Mouse (Mus musculus) forebrain, postnatal 0 days (tissue): ENCODE data around the gene Cox8c. TPM values are rescaled to one million over a fixed set of nuclear protein-coding genes. Genes with fewer than 3 reads are reported as not detected.

ENCODE experiments used
- ATAC-seq: fragments of 200-750 bp; cut with Nextera tagmentation; 2 replicates; pipeline ENCODE4 v1.8.0; 2017; ENCODE audit warnings: mild to moderate bottlenecking, moderate library complexity
- DNase-seq: peaks from one replicate; pipeline ENCODE4 v3.0.0-alpha.2; 2015
- H3K27ac ChIP-seq: fragments of 300-500 bp; sonication (generic); 2 replicates; pipeline ENCODE4 v1.5.1; 2014; ENCODE audit warnings: low read depth, mild to moderate bottlenecking, antibody characterized with exemption, low read length, moderate library complexity, mixed read lengths
- H3K27me3 ChIP-seq: fragments of 300-500 bp; sonication (generic); 2 replicates; pipeline ENCODE4 v1.6.1; 2014; ENCODE audit warnings: mild to moderate bottlenecking, low read length, mixed read lengths; ENCODE audit not compliant: insufficient read depth
- H3K36me3 ChIP-seq: fragments of 300-500 bp; sonication (generic); 2 replicates; pipeline ENCODE4 v1.6.1; 2014; ENCODE audit warnings: mild to moderate bottlenecking, moderate library complexity; ENCODE audit not compliant: insufficient read depth
- H3K4me1 ChIP-seq: fragments of 300-500 bp; sonication (generic); 2 replicates; pipeline ENCODE4 v1.6.1; 2014; ENCODE audit warnings: antibody characterized with exemption; ENCODE audit not compliant: insufficient read depth
- H3K4me2 ChIP-seq: fragments of 300-500 bp; sonication (generic); 2 replicates; pipeline ENCODE4 v1.6.1; 2014; ENCODE audit warnings: low read depth, mild to moderate bottlenecking, moderate library complexity
- H3K4me3 ChIP-seq: fragments of 300-500 bp; sonication (generic); 2 replicates; pipeline ENCODE4 v1.5.1; 2014; ENCODE audit warnings: low read depth, low read length, mixed read lengths
- H3K9ac ChIP-seq: fragments of 300-500 bp; sonication (generic); 2 replicates; pipeline ENCODE4 v1.6.1; 2014; ENCODE audit warnings: mild to moderate bottlenecking
- H3K9me3 ChIP-seq: fragments of 300-500 bp; sonication (generic); 2 replicates; pipeline ENCODE4 v1.6.1; 2016; ENCODE audit warnings: low read length
- CTCF ChIP-seq: sonication (generic); IDR thresholded peaks from 2 replicates; pipeline ENCODE4 v1.5.1; 2016; ENCODE audit warnings: antibody characterized with exemption, control low read depth, low read depth
- WGBS: fragments of 180-500 bp; shearing (Covaris S2); extraction: QIAGEN DNeasy Blood & Tissue Kit; methylation state at CpG from one replicate; pipeline ENCODE4 v1.1.7; 2014; 5-methylcytosine and 5-hydroxymethylcytosine counted together
- polyA plus RNA-seq: library from polyadenylated mRNA; unstranded; fragments of >200 nt; fragmentation: Nextera tagmentation; extraction: Ambion mirVana; gene quantifications from 2 replicates; pipeline ENCODE4 v1.2.1, GENCODE M21; 2015
- total RNA-seq: library from RNA; depleted of rRNA; stranded (reverse); fragments of >200 nt; gene quantifications from 2 replicates; pipeline ENCODE4 v1.2.3, GENCODE M21; 2014

Gene Cox8c
- total and polyA plus RNA-seq, 2 experiments from 2014 or later = not detected

DNA sequence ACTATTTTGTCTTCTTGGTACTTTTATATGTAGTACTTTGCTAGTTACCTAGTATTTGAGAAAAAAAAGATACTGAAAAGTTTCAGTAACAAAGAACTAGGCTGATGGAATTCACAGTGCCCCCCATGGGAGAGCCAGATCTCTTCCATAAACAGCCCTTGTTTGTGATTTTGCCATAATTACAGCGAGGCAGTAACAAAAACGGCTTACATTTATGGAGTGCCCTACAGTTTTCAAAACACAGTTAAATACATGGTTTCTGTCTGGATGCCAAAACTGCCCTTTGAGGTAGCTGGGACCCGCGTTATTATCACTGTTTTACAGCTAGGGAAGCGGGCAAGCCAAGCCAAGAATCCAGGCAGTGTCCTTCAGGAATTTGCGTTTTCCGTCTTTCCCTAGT is 20.2 kb upstream of the Cox8c start:
- peak overlapping the region; percentile 86 for H3K9ac ChIP-seq
- no peak for TF ChIP-seq CTCF
- H3K4me1 ChIP-seq = peaks cover 12% of the 10 kb centered on the region
- H3K4me2 ChIP-seq = peak overlapping the region; percentile 56
- H3K27ac ChIP-seq = peak overlapping the region; percentile 93
- no peaks in the 10 kb centered on the region for H3K9me3 ChIP-seq
- ATAC-seq (no peak), DNase-seq (no peak)
- H3K27me3 ChIP-seq = no peaks in the 10 kb centered on the region
- WGBS = 9% methylated on average over 7 of the region's 7 CpGs
- H3K4me3 ChIP-seq = peak overlapping the region; percentile 96
- no peaks in the 10 kb centered on the region for H3K36me3 ChIP-seq

DNA sequence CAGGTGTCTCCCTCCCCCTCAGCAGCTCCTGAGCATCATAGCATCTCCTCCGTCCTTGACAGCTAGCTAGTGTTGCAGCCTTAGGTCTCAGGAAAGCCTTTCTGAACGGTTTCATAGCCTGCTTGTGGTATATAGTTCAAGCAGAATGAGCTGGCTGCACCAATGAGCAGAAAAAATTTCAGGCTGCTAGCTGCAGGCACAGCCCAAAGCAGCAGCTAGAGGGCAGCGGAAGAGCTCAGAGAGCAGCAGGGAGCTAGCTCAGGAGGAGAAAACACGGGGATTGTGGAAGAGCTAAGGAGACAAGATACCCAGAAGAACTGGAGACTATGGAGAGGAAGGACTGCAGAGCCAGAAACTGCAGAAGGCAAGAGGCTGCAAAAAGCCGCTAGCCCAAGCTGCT is 13.4 kb upstream of the Cox8c start:
- Histone ChIP-seq H3K36me3 (no peaks in the 10 kb centered on the region), H3K27me3 (no peaks in the 10 kb centered on the region), H3K4me1 (no peaks in the 10 kb centered on the region), H3K4me2 (no peak overlapping the region), H3K9me3 (no peaks in the 10 kb centered on the region), H3K9ac (no peak overlapping the region), H3K4me3 (no peak overlapping the region), H3K27ac (no peak overlapping the region)
- WGBS = 17% methylated on average over 5 of the region's 5 CpGs
- peak; percentile 91 for TF ChIP-seq CTCF
- DNase-seq (peak; percentile 85), ATAC-seq (peak; percentile 94)

DNA sequence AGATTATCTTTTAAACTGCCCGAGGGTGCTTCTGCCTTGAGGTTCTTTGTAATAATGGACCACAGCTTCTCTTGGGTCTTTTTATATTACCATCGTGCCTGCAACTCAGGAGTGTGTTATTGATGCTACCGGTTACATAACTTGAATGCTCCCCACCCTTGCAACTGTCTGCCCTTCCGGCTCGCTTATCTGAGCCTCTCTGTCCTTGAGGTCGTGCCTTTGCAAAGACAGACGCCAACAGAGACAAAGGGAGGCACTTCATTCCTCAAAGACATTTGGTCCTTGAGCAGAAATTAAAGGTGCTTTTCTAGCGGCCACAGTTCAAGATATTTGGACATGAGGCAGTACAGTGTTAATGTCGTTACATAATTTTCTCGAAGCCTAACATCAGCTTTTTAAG is 11.8 kb upstream of the Cox8c start:
- DNase-seq (no peak), ATAC-seq (no peak)
- no peaks in the 10 kb centered on the region for H3K27me3 ChIP-seq
- no peaks in the 10 kb centered on the region for H3K4me1 ChIP-seq
- H3K4me3 ChIP-seq = no peak overlapping the region
- no peaks in the 10 kb centered on the region for H3K9me3 ChIP-seq
- H3K9ac ChIP-seq = no peak overlapping the region
- WGBS = 43% methylated on average over 10 of the region's 10 CpGs
- H3K27ac ChIP-seq = no peak overlapping the region
- no peak overlapping the region for H3K4me2 ChIP-seq
- TF ChIP-seq CTCF = no peak
- H3K36me3 ChIP-seq = no peaks in the 10 kb centered on the region

DNA sequence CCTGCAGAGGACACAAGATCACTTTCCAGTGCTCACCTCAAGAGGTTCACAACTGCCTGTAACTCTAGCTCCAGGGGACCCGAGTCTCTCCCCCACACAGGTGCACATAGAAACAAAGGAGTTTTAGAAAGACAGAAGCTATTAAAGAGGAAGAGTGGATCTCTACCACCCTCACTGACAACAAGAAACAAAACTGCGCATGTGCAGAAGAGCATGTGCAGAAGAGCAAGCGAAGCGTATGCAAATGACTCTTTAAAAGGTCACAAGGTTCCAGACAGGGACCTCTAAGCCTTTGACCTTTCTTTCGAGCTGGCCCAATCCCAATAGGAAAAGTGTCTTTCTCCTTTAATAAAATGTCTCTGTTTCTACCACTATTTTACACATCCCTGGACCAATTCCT is 10.5 kb upstream of the Cox8c start:
- Histone ChIP-seq H3K4me2 (no peak overlapping the region), H3K27me3 (no peaks in the 10 kb centered on the region), H3K9ac (no peak overlapping the region), H3K27ac (no peak overlapping the region), H3K4me1 (no peaks in the 10 kb centered on the region), H3K9me3 (no peaks in the 10 kb centered on the region), H3K36me3 (no peaks in the 10 kb centered on the region), H3K4me3 (no peak overlapping the region)
- 42% methylated on average over 5 of the region's 5 CpGs for WGBS
- TF ChIP-seq CTCF = no peak
- ATAC-seq = no peak
- DNase-seq = no peak

DNA sequence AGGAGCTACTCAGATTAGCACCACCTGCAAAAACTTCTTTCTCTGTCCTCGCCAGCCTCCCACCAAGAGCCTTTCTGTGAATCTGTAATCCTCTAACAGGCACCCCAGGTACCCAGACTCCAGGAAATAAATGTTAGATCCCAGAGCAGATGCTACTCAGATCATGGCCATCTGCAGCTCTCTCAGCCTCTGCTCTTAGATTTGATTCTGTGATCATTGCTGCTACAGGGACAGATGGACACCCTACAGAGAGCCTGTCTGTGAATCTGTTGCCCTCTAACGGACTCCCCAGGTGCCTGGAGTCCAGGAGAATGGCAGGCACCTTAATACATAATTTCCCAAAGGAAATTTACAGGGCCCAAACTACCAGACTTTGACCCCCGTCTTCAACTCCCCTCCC is 9.1 kb downstream of the Cox8c start:
- no peak overlapping the region for H3K9ac ChIP-seq
- no peak for DNase-seq
- no peaks in the 10 kb centered on the region for H3K27me3 ChIP-seq
- no peak overlapping the region for H3K4me3 ChIP-seq
- H3K4me2 ChIP-seq = no peak overlapping the region
- TF ChIP-seq CTCF = no peak
- no peak overlapping the region for H3K27ac ChIP-seq
- H3K36me3 ChIP-seq = no peaks in the 10 kb centered on the region
- no peaks in the 10 kb centered on the region for H3K4me1 ChIP-seq
- 41% methylated on average over 3 of the region's 3 CpGs for WGBS
- ATAC-seq = no peak
- no peaks in the 10 kb centered on the region for H3K9me3 ChIP-seq

DNA sequence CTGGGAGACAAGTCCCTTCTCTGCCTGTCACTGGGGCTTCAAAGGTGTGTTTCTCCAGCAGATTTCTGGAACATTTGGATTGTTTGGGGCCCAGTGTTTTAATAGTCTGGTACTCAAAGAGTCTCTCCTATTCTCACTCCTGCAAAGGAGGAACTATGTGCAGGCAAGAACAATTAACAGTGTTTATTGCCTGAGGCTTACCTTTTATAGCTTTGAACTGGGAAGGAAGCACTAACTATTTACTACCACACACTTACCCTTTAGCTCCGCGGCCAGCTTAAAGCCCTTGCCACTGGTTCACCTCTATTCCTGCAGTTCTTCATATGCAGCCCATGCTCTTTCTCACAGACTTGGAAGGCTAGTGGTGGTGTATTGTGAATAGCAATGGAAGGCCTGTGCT is 17.0 kb downstream of the Cox8c start:
- Histone ChIP-seq H3K9me3 (no peaks in the 10 kb centered on the region), H3K9ac (no peak overlapping the region), H3K27ac (no peak overlapping the region), H3K4me3 (no peak overlapping the region), H3K4me2 (no peak overlapping the region), H3K36me3 (no peaks in the 10 kb centered on the region), H3K4me1 (no peaks in the 10 kb centered on the region), H3K27me3 (no peaks in the 10 kb centered on the region)
- no peak for TF ChIP-seq CTCF
- DNase-seq = no peak
- WGBS = 91% methylated on average over 2 of the region's 2 CpGs
- no peak for ATAC-seq

DNA sequence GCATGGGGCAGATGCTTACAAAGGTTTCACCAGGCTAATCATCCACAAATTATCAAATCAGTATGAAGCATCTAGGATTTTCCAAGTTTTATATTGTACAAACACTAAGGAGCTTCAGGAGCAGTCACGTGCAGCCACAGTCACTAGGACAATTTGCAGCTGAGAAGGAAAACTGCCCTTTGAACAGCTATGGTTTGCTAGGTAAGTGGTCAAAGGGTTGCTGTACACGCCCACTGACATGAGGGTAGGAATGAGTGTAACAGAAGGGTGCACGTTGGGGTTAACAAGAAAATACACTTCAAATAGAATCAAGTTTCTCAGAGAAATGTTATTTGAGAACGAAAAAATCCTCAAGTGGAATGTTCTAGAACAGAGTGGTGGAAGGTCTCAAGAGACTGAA is 30.6 kb downstream of the Cox8c start:
- Histone ChIP-seq H3K27me3 (no peaks in the 10 kb centered on the region), H3K27ac (no peak overlapping the region), H3K4me2 (no peak overlapping the region), H3K9me3 (no peaks in the 10 kb centered on the region), H3K4me3 (no peak overlapping the region), H3K9ac (no peak overlapping the region), H3K36me3 (no peaks in the 10 kb centered on the region), H3K4me1 (no peaks in the 10 kb centered on the region)
- no peak for ATAC-seq
- 81% methylated on average over 4 of the region's 4 CpGs for WGBS
- DNase-seq = no peak
- TF ChIP-seq CTCF = no peak

DNA sequence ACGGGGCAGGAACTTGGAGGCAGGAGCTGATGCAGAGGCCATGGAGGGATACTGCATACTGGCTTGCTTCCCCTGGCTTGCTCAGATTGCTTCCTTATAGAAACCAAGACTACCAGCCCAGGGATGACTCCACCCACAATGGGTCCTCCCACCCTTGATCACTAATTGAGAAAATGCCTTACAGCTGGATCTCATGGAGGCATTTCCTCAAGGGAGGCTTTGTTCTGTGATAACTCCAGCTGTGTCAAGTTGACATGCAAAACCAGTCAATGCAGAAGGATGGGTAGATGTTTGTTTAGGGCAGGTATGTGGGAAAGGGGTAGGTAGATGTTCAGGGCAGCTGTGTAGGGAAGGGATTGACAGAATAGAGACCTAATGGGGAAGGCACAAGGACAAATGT is 31.2 kb downstream of the Cox8c start:
- Histone ChIP-seq H3K27ac (no peak overlapping the region), H3K4me1 (no peaks in the 10 kb centered on the region), H3K27me3 (no peaks in the 10 kb centered on the region), H3K36me3 (no peaks in the 10 kb centered on the region), H3K9me3 (no peaks in the 10 kb centered on the region), H3K9ac (no peak overlapping the region), H3K4me3 (no peak overlapping the region), H3K4me2 (no peak overlapping the region)
- no peak for DNase-seq
- 92% methylated on average over 1 of the region's 1 CpGs for WGBS
- no peak for ATAC-seq
- no peak for TF ChIP-seq CTCF
